In genomic region chr12:26460091-26460490, GRCm38 (mm10) we compare ENCODE assay signal across 15 mouse cellular contexts. TPM values are rescaled to one million over a fixed set of nuclear protein-coding genes. Genes with fewer than 3 reads are reported as not detected.
DNase-seq lines count a peak whose midpoint lies in the region; ATAC-seq and TF ChIP-seq lines count a peak whose summit lies in the region.
"Had no signal": no experiment of that assay in that cellular context is flagged by ENCODE, and none has a peak within 500 bp of the region (broad histone marks: within the 10 kb centered on the region; RNA-seq: fewer than 3 reads in every experiment).

No protein-coding gene starts in this region.

- H3K9me3 ChIP-seq in heart, embryonic 10.5 days: no peaks in the 10 kb centered on the region
- no peaks in the 10 kb centered on the region for H3K9me3 ChIP-seq in liver, postnatal 0 days (ENCODE audit: low read length)
- H3K9me3 ChIP-seq: embryonic facial prominence, embryonic 10.5 days; neural tube, embryonic 12.5 days had no signal

- H3K4me3 ChIP-seq in heart, embryonic 10.5 days: no peak overlapping the region
- no peak overlapping the region for H3K4me3 ChIP-seq in spleen, adult 2 months (ENCODE audit: extremely low read depth, insufficient read depth, insufficient read length)
- no peak overlapping the region for H3K4me3 ChIP-seq in liver, postnatal 0 days (ENCODE audit: low read depth, low read length)
- H3K4me3 ChIP-seq: embryonic facial prominence, embryonic 10.5 days; neural tube, embryonic 12.5 days had no signal

- H3K27ac ChIP-seq in heart, embryonic 10.5 days: no peak overlapping the region
- H3K27ac ChIP-seq in spleen, adult 2 months (ENCODE audit: insufficient read depth, low read length): peak overlapping the region; percentile 56; the same call in 1 of the 2 replicates
- H3K27ac ChIP-seq in liver, postnatal 0 days (ENCODE audit: low read depth): peak overlapping the region; percentile 59
- H3K27ac ChIP-seq: embryonic facial prominence, embryonic 10.5 days; neural tube, embryonic 12.5 days had no signal

- intact Hi-C loops in left cerebral cortex, postnatal 14 days (cut with DNase I): no loop called here

- TF ChIP-seq POLR2A in spleen, adult 2 months (IDR thresholded peaks at IDR 0.05; ENCODE audit: low read depth, low read length): no peak

- 55% methylated on average over 2 of the region's 2 CpGs for WGBS in heart, embryonic 10.5 days
- 6% methylated on average over 2 of the region's 2 CpGs for WGBS in spleen, adult 2 months
- WGBS in liver, postnatal 0 days (ENCODE audit: insufficient replicate concordance): 5% methylated on average over 2 of the region's 2 CpGs

- peak overlapping the region; percentile 46; the same call in 1 of the 2 replicates for H3K4me2 ChIP-seq in liver, postnatal 0 days (ENCODE audit: low read depth, low read length)
- H3K4me2 ChIP-seq: lung, embryonic 14.5 days; neural tube, embryonic 12.5 days had no signal

- no peaks in the 10 kb centered on the region for H3K36me3 ChIP-seq in heart, embryonic 10.5 days
- H3K36me3 ChIP-seq in spleen, adult 2 months (ENCODE audit: control insufficient read depth, insufficient read depth, low read length): no peaks in the 10 kb centered on the region
- H3K36me3 ChIP-seq in liver, postnatal 0 days (replicated peaks; ENCODE audit: insufficient read depth, low read length): no peaks in the 10 kb centered on the region
- H3K36me3 ChIP-seq: embryonic facial prominence, embryonic 10.5 days; neural tube, embryonic 12.5 days had no signal

- peak; percentile 70 for ATAC-seq in liver, postnatal 0 days
- ATAC-seq: forebrain, embryonic 14.5 days; hindbrain, embryonic 16.5 days had no signal

- peaks cover 13% of the 10 kb centered on the region; the same call in 1 of the 2 replicates for H3K4me1 ChIP-seq in heart, embryonic 10.5 days
- peaks cover 22% of the 10 kb centered on the region; the same call in 1 of the 2 replicates for H3K4me1 ChIP-seq in spleen, adult 2 months (ENCODE audit: control insufficient read depth, insufficient read depth, insufficient read length)
- peaks cover 17% of the 10 kb centered on the region for H3K4me1 ChIP-seq in liver, postnatal 0 days (ENCODE audit: insufficient read depth)

- no peak overlapping the region for H3K9ac ChIP-seq in liver, postnatal 0 days (replicated peaks)
- H3K9ac ChIP-seq: lung, embryonic 14.5 days; neural tube, embryonic 12.5 days had no signal

- DNase-seq in heart, adult 9 months (ENCODE audit: low spot score in 2 of 2): peak; percentile 56 to 77
- no peak for DNase-seq in heart, embryonic 10.5 days (ENCODE audit: low spot score)
- DNase-seq in spleen, adult 2 months (ENCODE audit: low read depth in 1 of 2, low spot score in 2 of 2): no peak
- DNase-seq in spleen, adult 18-20 months: no peak
- DNase-seq in liver, postnatal 0 days: peak; percentile 31
- no peak for DNase-seq in thymus, adult 18-20 months
- DNase-seq in left cerebral cortex, postnatal 14 days (ENCODE audit: low spot score in 2 of 2): no peak
- no peak for DNase-seq in layer of hippocampus, adult 9-11 months
- DNase-seq: layer of hippocampus, postnatal 36 days; lung, embryonic 14.5 days; thymus, postnatal 36 days had no signal

- TF ChIP-seq EP300 in liver, postnatal 0 days (IDR thresholded peaks at IDR 0.05; ENCODE audit: low read depth): peak; percentile 66

- TF ChIP-seq CTCF in spleen, adult 2 months (IDR thresholded peaks at IDR 0.05; ENCODE audit: extremely low read depth, insufficient read depth, insufficient read length, insufficient replicate concordance): no peak
- no peak for TF ChIP-seq CTCF in liver, postnatal 0 days (IDR thresholded peaks at IDR 0.05; ENCODE audit: low read depth)

- no peaks in the 10 kb centered on the region for H3K27me3 ChIP-seq in heart, embryonic 10.5 days (ENCODE audit: insufficient read depth, poor library complexity, severe bottlenecking)
- no peaks in the 10 kb centered on the region for H3K27me3 ChIP-seq in spleen, adult 2 months (ENCODE audit: control insufficient read depth, insufficient read depth, low read length)
- H3K27me3 ChIP-seq in liver, postnatal 0 days (ENCODE audit: insufficient read depth, low read length): no peaks in the 10 kb centered on the region
- H3K27me3 ChIP-seq: neural tube, embryonic 12.5 days had no signal

RNA-seq across cellular contexts. Expression of gene Rsad2, which starts 3.8 kb away (rescaled TPM):
- 0.25 and 0.60 TPM in 2 replicates for polyA plus RNA-seq in heart, embryonic 10.5 days (2016; fragmentation: Nextera tagmentation; extraction: Ambion mirVana)
- 17.2 and 19.8 TPM in 2 replicates for polyA plus RNA-seq in spleen, adult 2 months (2012; rRNA removed)
- 52.5 and 62.2 TPM in 2 replicates for polyA plus RNA-seq in liver, postnatal 0 days (2015; fragmentation: Nextera tagmentation; extraction: Ambion mirVana)
- under 1 TPM; 0.44 to 0.51 TPM for total RNA-seq in left cerebral cortex, postnatal 14 days (2021)

RNA-seq across cellular contexts. Expression of gene Cmpk2, which starts 8.9 kb away (rescaled TPM):
- polyA plus RNA-seq in heart, embryonic 10.5 days (2016; fragmentation: Nextera tagmentation; extraction: Ambion mirVana): 3.0 and 4.6 TPM in 2 replicates
- polyA plus RNA-seq in spleen, adult 2 months (2012; rRNA removed): 8.3 and 11.5 TPM in 2 replicates
- 12.8 and 14.2 TPM in 2 replicates for polyA plus RNA-seq in liver, postnatal 0 days (2015; fragmentation: Nextera tagmentation; extraction: Ambion mirVana)
- total RNA-seq in left cerebral cortex, postnatal 14 days (2021): 10 to 100 TPM; 23.2 to 24.1 TPM

RNA-seq across cellular contexts. Expression of gene Rnf144a, which starts 45.0 kb away (rescaled TPM):
- polyA plus RNA-seq in heart, embryonic 10.5 days (2016; fragmentation: Nextera tagmentation; extraction: Ambion mirVana): 9.7 and 17.8 TPM in 2 replicates
- polyA plus RNA-seq in spleen, adult 2 months (2012; rRNA removed): 15.8 and 17.7 TPM in 2 replicates
- polyA plus RNA-seq in liver, postnatal 0 days (2015; fragmentation: Nextera tagmentation; extraction: Ambion mirVana): 3.1 and 3.2 TPM in 2 replicates
- total RNA-seq in left cerebral cortex, postnatal 14 days (2021): 10 to 100 TPM; 38.7 to 39.8 TPM

Comparison
In these comparisons a context has a peak if more than half of its experiments do, and no peak if none do; other contexts are left out.
1. DNase-seq: peak in heart, adult 9 months (2 of 2) and liver, postnatal 0 days (single experiment); none in heart, embryonic 10.5 days (single experiment), spleen, adult 2 months (0 of 2), spleen, adult 18-20 months (0 of 2), thymus, adult 18-20 months (0 of 2), left cerebral cortex, postnatal 14 days (0 of 2) and layer of hippocampus, adult 9-11 months (single experiment).
2. RNA of gene Rsad2, which starts 3.8 kb away (polyA plus RNA-seq): 52.5 to 62.2 TPM in liver, postnatal 0 days and 17.2 to 19.8 TPM in spleen, adult 2 months; 0.25 to 0.60 TPM in heart, embryonic 10.5 days; every median in the first group is over 10 times any median in the second.